Mouse (Mus musculus) c-Kit-positive CD71-positive TER-119-positive erythroid progenitor cells, embryonic 14.5 days (primary cell): ENCODE measurements around the gene Lrfn4.
A peak's percentile ranks its signal among the peaks of the same experiment; 100 is the strongest.

Experiments
- DNase-seq: peaks from one replicate; pipeline ENCODE4 v3.0.0-alpha.2; 2013; ENCODE audit warnings: low spot score

Lrfn4 gene

DNA sequence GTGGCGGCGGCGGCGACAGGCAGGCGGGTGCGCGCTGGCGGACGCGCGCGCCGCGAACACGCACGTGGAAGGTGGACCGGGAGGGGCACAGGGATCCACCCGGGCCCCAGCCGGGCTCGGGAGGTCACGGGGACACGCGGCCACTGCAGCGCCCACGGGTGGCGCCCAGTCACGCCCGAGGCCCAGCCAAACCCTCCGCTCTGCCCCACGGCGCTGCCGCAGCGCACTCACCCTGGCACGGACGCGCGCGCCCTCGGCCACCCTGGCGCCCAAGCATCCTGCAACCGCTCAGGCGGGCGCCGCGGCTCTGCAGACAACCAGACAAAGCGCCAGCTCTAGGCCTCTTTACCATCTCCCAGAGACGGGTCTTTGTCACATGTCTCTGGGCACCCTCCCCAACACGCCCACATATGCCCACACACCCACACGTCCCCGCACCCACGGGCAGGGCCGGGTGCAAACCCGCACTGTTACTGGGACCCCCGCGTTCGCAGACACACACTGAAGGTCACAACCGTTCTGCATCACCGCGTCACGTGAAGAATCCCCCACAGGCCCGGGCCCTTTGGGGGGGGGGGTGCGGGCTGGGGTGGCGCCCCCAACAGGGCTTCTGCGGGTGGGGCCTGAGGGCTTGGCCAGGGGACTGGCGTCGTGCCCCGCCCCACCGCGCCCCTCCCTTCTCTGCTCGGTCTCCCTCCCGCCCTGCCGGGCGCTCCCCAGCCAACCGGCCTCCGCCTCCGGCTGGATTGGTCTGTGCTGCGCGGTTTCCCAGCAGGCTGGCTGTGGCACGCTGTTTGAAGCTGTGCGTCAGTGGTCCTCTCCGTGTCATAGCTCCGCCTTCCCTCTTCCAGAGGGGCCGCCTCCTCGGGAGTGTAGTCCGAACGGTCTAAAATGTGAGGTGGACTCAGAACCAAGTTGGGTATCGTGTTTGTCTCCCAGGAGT, at the start of gene Lrfn4:
Lrfn4 (minus strand) TSS at position 517 of the 943 bp plus-strand sequence.
- DNase-seq: peak; percentile 68

DNA sequence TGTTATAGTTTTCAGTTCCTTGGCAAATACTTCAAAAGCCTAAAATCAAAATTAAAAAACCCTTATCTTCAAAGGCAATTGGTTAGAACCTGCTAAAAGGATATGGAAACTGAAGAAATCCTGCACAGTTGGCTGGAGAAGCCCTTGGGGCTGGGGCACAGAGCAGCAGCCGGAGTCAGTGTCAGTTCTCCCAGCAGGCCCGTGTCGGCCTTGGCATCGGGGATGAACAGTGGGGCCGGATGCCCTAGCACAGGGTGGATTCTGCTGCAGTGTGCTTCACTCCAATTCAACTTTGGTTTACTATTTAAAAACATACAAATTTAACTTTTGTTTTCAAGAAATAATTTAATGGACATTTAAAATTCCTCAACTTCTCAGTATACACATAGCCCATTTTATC, 42.7 kb upstream of the Lrfn4 start:
- DNase-seq: no peak

DNA sequence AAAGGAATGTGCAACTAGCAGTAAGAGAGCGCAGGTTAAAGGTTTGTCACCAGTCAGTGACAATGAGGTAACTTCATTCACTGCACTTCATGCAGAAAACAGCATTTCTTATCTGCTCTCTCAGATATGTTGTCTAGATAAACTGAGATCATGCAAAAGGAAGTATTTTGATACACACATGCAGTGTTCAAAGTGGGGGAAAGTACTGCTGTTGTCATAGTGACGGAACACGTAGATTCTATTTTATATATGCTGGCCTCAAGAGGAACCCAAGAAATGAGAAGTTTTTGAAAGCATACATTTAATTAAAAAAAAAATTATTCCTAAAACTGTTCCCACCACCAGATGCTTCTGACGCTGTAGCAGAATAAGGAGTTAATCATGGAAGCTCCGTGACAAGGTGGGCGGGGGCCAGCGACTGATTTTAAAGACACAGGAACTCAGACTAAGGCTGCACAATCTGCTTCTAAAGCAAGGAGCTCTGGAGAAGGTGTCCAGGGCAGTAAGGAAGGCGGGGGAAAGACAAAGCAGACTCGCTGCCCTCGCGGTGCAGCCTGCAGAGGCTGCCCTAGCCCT, 31.5 kb upstream of the Lrfn4 start:
- no peak for DNase-seq

DNA sequence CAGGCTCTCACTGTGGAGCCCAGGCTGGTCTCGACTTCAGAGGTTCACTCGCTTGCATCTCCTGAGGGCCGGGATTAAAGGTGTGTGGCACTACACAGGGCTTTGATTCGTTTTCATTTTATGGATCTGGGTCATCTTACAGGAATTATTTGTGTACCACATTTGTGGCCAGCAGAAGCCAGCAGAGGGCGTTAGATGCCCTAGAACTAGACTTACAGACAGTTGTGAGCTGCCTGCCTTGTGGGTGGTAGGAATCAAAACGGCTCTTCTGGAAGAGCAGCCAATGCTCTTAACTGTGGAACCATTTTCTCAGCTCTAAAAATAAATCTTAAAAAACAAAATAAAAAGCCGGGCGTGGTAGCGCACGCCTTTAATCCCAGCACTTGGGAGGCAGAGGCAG, 28.8 kb upstream of the Lrfn4 start:
- no peak for DNase-seq

DNA sequence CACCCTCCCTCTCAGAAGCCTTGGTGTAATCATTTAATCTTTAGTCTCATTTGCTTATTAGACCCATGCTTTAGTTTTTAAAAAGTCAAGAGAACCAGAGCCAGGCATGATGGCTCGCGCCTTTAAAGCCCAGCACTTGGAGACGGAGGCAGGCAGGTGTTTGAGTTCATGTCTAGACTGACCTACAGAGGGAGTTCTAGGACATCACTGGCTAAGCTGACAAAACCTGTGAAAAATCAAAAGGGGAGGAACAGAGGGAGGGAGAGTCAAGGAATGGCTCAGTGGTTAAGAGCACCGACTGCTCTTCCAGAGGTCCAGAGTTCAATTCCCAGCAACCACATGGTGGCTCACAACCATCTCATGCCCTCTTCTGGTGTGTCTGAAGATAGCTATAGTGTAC, 20.5 kb upstream of the Lrfn4 start:
- DNase-seq: no peak

DNA sequence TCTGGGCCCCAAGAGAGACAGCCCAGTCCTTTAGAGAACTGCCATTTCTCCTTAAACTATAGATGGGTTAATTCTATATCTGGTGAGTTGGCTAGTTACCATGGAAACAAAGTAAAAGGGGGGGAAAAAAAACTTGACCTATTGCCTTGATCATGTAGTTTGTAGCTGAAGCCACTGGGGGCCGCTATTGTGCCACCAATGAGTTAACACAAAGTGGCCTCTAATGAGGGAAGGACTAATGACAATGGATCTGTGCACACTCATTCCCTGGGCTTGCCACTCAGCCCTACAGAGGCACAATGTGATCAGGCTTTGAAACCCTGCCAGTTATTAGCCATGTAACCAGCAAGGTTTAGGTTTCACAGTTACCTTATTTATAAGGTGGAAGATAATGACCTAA, 13.4 kb upstream of the Lrfn4 start:
- DNase-seq: peak; percentile 63

DNA sequence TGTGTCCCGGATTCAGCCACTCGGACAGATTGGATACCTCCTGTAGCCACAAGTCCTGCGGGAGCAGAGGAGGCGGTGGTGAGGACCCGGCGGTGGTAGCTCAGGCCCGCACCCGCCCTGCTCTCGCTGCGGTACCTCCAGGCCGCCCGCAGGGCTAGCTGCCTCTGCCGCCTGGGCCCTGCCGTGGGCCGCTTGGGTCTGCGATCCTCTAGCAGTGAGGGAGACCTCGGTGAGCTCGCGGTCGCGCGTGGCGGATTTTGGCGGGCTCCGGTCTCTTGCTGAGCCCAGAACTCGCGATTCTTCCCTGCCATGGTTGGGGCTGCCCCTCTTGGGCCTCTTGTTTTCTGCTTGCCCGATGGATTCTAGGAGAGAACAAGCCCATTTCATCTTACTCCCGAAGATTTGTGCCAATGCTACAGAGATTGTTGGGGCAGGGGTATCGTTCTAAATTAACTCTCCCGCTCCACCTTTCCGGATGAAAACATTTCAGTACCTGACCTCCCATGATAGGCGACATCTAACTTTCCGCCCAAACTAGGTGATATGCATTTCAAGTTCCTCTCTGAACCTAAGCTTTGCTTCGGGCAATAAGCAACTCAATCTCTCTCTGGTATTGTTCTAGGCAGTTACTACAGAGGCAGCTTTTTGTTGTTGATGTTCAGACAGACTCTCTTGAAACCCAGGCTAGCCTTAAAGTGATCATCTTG, 10.5 kb upstream of the Lrfn4 start:
- DNase-seq: no peak

DNA sequence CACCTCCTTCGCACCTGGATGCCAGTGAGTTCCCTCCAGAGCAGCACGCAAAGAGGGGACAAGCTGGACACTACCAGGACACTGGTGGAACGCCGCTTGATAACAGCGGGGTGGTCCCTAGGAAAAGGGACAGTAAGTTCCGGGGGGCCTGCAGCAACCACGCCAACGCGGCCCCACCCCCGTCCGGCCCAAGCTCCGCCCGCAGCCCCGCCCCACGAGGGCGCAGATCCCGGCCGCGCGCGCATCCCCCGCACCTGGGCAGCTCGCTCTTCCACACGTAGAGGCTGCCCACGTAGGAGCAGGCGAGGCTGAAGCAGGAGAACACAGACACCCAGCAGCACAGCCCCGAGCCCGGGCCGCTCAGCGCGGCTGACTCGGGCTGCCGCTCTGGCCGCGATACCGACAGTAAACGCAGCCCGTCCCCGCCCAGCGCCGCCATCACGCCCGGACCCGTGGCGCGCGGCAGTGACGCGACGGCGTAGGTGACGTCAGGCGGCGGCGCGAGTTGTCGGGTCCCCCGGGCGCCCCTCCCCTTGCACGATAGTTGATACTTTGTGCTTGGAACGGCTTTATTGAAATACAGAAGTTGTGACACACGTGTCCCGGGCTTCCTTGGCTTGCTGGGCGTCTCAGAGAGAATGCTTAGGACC, 9.8 kb upstream of the Lrfn4 start, which contains the start of gene Rce1:
Rce1 (minus strand) TSS at position 463 of the 650 bp plus-strand sequence.
- DNase-seq: peak; percentile 88

DNA sequence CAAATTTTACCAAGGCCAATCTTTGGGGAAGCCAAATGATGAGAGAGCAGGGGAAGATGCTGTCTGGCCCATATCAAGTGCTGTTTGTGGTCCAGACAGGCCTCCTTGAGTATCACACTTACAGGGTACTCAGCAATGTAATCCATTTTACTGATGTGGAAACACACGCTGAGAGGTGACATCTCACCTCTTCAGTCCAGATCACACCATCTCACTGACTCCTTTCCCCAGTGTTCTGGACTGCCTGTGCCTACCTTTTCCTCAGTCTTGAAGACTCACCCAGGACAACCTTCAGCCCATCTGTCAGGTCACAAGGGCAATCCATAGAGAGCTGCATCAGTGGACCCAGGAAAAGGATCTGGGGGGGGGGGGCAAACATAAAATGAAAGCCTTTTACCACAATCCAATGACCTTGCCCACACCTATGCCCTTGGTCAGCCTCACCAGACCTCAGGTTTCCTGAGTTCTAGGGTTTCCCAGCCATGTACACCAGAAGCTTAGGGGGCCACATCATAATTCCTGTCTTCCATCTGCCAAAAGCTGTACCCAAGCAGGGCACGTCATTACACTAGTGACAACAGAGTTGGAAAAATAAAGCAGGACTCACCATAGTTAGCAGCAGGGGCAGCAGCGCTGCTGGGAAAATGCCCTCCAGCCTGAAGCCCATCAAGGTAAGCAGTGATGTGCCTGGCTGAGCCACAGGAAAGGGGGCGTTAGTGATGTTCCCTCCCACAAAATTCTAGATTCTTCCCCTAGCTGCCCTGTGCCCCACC, 9.1 kb upstream of the Lrfn4 start:
- DNase-seq: no peak

DNA sequence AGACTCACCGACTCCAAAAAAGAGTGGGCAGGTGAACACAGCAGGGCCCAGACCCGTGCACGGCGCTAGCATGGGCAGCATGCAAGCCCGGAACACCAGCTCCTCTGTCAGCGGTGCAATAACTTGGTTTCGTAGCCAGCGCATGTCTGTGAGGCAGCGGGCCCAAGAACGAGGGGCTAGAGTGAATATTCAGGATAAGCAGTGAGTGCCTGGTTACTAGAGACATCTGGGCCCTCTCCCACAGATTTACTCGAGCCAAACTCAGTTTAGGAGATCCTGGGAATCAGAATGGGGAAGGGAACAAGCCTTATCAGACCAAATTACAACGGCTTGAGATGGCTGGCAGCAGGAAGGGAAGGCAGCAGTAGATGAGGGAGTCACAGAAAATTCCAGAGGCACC, 8.5 kb upstream of the Lrfn4 start:
- DNase-seq: no peak

DNA sequence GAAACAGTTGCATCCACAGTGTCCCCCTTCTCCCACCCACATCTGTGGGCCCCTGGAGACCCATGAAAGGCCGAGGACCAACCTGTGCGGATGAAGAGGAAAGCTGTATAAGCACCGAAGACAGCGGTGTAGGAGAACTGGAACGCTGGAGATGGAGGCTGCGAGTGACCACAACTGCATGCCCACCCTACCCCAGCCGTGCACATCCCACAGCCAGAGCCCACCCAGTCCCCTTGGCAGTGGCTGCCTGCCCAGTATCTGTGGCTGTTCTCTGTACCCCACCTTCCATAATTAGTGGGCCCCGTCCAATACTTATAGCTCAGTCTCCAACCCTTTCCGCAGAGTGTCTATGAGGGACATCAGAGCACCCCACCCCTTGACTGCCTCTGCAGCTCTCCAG, 8.0 kb upstream of the Lrfn4 start:
- no peak for DNase-seq

DNA sequence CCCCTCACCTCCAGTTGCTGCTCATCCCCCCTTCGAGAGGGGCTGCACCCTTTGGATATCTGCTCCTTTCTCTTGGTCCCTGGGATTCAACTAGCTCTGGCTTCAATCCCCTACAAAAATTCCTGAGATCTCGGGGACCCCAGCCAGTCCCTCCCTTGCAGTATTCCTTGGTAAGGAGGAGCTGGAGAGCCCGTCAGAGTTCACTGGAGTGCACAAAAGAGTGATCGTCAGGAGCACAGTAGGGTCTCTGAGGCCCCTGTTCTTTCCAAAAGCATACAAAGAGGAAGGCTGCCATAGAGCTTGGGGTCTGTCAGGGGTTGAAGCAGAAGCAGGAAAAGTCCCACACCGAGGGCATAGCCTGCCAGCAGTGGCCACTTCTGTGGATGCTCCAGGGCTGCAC, 7.3 kb upstream of the Lrfn4 start:
- no peak for DNase-seq

DNA sequence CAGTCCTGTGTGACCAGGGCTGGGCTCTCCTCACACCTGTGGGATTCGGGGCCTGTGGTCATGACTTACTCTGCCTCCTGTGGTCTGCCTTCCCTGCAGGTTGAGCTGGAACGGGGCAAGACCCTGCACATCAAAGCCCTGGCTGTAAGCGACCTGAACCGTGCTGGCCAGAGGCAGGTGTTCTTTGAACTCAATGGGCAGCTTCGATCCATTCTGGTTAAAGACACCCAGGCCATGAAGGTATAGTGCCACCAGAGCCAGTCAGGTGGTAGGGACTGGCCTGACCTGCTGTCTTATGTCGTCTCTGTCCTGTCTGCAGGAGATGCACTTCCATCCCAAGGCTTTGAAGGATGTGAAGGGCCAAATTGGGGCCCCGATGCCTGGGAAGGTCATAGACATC, 5.3 kb upstream of the Lrfn4 start:
- no peak for DNase-seq

DNA sequence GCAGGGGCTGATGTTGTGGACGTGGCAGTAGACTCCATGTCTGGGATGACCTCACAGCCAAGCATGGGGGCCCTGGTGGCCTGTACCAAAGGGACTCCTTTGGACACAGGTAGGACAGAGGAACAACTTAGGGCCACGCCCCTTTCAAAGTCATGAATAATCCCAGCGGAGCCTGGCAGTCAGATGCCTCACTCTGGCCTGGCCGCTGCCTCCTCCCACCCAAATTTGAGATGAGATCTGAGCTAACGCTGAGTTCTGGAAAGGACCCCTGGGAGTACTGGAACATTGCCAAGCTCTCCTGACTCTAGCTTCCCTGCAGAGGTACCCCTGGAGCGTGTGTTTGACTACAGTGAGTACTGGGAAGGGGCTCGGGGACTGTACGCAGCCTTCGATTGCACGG, 4.0 kb upstream of the Lrfn4 start:
- no peak for DNase-seq

DNA sequence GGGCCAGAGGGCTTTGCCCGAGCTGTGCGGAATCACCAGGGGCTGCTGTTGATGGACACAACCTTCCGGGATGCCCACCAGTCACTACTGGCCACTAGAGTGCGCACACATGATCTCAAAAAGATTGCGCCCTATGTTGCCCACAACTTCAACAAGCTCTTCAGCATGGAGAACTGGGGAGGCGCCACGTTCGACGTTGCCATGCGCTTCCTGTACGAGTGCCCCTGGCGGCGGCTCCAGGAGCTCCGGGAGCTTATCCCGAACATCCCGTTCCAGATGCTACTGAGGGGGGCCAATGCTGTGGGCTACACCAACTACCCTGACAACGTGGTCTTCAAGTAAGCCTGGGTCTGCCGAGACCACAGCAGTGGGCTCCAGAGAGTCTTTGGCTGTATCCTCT, 2.7 kb upstream of the Lrfn4 start:
- no peak for DNase-seq

DNA sequence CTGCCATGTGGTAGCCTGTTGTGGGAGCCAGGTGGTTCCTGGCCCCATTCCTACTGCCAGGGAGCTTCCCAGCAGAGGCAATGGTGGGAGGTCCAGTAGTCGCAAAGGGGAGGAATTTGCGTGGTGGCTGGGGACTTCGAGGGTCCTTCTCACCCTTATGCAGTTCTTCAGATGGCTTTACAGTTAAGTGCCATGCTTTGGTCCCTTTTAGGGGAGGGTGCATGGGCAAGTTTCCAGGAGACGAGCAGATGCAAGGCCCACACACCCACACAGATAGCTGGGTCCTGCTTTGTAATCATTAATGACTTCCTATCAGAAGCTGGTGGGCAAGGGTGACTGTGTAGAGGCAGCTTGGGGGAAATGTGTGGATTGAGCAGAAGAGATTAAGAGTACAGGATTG, 1.1 kb upstream of the Lrfn4 start:
- no peak for DNase-seq

DNA sequence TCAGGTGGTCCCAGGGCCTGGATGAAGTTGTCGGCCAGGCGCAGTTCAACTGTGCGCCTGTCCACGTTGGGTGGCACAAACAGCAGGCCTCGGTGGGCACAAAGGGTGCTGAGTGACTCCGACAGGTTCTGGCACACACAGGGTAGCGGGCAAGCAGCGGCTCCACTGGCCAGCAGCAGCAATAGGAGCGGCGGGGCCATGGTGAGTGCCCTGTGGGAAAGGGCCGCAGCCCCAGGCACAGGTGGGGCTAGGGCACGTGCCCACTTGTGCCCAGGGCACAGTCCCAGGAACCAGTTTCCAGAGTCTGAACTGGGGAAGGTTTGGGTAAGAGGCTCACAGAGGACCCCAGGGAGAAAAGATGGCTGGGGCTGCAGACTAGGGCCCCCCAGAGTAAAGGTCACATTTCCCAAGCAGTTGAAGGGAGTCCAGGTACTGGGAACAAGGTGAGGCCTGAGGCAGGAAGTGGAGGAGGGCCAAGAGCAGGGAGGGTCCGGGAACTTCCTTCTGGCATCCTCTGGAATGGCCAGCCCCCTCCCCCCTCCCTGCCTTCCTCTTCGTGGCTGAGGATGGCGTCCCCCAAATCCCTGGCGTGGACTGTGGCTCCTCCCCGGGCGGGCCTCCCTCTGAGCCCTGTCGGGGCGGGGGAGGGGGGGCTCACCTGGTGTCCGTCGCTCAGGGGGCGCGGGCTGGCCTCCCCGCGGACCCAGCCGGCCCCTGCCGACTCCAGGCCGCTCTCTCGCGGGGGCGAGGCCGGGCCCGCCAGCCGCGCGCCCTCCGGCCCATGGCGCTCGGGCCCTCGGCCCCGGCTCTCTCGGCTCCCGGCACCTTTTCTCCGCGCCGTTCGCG, 939 bp downstream of the Lrfn4 start:
- DNase-seq: no peak

DNA sequence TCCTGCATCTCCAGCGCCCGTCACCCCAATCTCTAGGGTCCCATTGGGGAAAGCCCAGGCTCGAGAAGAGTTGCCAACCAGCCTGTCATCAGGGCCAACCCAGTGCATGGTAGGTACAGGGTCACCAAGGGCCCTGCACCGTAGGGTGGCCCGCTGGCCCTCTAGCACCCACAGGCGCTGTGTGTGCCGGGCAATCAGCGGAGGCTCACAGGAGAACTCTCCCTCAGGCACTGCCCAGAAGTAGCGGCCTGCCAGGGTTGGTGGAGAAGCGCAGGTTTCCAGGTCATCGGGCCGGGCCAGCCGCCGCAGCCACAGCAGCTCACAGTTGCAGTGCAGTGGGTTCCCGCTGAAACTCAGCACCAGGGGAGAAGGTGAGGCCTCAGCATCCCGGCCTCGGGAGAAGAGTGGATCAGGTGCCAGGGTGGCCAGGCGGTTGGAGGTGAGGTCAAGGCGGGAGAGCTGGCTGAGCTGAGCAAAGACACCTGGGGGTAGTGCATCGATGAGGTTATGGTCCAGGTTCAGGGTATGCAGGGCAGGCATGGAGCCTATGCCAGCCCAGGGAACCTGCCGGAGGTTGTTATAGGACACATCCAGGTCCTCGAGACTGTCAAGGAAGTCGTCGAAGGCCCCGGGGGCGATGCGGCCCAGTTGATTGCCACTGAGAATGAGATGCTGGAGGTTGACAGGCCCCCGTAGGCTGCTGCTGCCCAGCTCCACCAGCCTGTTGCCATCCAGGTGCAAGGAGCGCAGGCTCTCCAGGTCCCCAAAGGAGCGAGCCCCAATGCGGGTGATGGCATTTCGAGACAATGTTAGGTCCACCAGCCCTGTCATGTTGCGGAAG, 1.8 kb downstream of the Lrfn4 start:
- no peak for DNase-seq

DNA sequence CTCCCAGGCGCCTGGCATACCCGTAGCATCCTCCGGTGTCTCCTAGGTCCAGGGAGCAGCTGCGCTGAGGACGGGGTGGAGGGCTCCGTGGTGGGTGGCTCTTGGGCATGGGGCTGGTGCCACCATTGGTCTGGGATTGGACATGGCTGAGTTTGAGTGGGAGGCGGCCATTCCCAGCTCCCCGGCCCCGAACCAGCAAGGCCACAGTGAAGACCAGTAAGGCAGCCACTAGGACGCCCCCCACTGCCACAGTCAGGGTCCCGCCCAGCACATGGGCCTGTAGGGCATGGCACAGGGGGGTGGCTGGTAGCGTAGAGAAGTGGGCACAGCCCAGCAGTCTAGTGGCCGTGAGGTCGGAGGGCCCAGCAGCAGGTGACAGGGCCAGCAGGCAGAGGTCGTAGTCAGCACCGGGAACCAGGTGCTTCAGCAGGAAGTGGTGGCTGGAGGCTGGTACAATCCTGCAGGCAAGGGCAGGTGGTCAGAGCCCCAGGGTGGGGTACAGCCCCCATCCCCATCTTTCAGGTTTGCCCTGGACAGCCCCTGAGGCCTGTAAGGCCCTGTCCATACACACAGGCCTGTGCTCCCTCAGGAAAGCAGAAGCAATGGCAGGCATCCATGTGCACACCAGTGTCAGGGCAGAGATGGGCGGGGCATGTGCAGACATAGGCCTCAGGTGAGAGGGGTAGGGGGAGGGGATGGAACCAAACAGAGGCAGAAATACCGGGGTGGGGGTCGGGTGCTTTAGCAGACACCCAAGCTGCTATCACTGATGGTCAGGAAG, 3.1 kb downstream of the Lrfn4 start:
- no peak for DNase-seq
